Mouse (Mus musculus) hematopoietic stem cell, adult 5-6 weeks (primary cell): ENCODE measurements at regions not wholly inside any gene's neighbourhood (a gene's known extent, or its start where the extent isn't known, plus 50 kb on each side); places are given as distances from the start of the nearest gene placed in this dataset.

Experiments used
- ATAC-seq, 2 experiments: fragments of 125-278 bp in 1 of 2; replicated peaks in 1 of 2; 2 replicates each; pipeline ENCODE4 v1.8.0; 2016 to 2017; ENCODE audit warnings: inconsistent platforms in 2 of 2, mild to moderate bottlenecking in 2 of 2, moderate number of reproducible peaks in 2 of 2, low read depth in 1 of 2, moderate TSS enrichment in 1 of 2; ENCODE audit not compliant: low FRiP score in 2 of 2, poor library complexity in 2 of 2, severe bottlenecking in 2 of 2, insufficient read depth in 1 of 2, low TSS enrichment in 1 of 2

- no peak for ATAC-seq
Observed at GRCm38 (mm10) chr3:121902246-121902645, 50.1 kb upstream of the Arhgap29 start.

DNA sequence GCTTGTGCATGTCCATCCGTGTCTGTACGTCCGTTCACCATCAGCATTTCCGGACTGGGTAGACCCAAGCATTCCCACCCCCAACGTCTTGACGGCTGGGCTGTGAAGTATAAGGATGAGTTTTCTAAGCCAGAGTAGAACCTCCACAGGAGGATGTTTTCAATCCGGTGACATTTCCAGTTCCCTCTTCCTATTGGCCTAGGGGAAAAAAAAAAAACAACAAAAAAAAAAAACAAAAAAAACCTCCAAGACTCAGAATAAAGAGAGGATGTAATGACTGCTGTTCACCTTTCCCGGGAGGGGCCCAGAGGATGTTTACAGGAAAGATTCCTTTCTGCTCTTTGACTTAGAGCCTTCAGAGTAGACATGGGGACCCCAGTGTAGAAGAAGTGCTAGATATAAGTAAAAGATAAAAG lies 51.9 kb upstream of the Arhgap29 start:
- no peak for ATAC-seq

DNA sequence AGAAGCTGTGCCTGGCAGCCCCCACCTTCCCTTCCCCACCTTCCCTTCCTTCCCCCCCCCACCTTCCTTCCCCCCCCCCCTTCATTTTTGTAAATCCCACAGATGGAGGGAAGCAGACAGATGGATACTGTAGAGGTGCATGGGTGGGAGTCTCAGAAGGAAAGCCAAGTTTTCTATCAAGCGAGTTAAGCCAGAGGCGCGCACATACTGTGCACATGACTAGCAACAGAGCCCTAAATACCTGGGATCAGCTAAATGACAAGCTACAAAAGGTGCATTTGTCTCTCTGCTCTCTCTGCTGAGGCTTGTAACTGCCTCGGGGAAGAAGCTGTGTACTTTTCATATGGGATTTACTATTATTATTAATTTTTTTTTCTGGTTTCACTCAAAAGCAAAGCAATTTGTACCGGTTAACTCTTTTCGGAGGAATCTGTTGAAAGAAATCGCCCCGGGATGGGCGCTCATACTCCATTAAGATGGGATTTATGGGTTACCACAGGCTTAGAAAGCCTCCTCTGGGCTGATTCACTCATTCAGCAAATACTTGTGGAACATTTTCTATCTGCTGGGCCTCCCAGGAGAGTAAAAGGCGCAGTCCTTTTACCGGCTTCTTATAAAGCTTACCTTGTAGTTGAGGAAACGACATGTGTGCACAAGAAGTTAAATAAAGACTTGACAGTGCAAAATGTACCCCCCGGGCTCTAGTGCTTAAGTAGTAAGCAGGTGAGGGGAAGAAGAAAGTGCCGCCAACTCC lies 54.3 kb upstream of the Arhgap29 start:
- ATAC-seq: no peak

GRCm38 (mm10) chr3:121893606-121894005 lies 58.7 kb upstream of the Arhgap29 start:
- no peak for ATAC-seq

GRCm38 (mm10) chr3:121892675-121893074 lies 59.7 kb upstream of the Arhgap29 start:
- ATAC-seq: no peak

DNA sequence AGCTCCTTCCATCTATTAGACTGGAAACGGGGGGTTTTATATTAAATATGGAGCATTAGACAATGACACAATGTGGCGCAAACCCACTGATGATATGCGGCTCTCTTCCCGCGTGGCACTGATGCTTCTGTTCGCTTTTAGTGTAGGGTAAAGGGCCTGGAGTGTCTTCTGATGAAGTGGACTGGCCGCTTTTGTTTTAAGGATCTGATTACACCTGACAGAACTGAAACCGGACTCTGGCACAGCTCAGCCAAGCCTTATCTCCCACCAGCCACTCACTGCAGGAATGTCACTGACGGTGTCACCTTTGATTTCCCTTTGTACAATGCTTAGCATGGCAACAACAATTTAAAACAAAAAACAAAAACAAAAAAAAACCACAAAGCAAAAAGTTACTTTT lies 61.0 kb upstream of the Arhgap29 start:
- no peak for ATAC-seq

DNA sequence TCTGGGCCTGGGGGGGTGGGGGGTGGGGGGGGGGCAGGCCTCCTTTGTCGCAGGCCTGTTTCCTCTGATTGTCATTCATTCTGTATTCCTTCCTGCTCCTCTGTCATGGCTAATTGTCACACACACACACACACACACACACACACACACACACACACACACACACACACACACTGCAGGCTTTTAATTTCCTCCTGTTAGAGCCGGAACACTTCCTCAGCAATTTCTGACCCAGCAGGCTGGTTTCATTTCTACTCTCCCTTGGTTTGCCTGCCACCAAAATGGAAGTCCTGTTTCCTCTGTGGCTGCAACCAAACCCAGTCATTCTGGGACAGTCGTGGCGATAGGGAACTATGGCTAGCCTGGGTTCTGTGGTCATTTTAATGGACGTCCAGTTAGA lies 61.8 kb upstream of the Arhgap29 start:
- peak; percentile 55 to 61; a peak in 2 of 4 replicates for ATAC-seq

- no peak for ATAC-seq
Observed at GRCm38 (mm10) chr3:121886870-121887605, 65.3 kb upstream of the Arhgap29 start.

- no peak for ATAC-seq
Observed at GRCm38 (mm10) chr3:121886309-121886708, 66.0 kb upstream of the Arhgap29 start.

- ATAC-seq: no peak
Observed at GRCm38 (mm10) chr3:121885265-121886178, 66.8 kb upstream of the Arhgap29 start.

- ATAC-seq: peak; percentile 58 to 75
Observed at GRCm38 (mm10) chr3:121884328-121885248, 67.8 kb upstream of the Arhgap29 start.

GRCm38 (mm10) chr3:121880355-121880754 lies 65.3 kb upstream of the Abcd3 start:
- no peak for ATAC-seq

- ATAC-seq: no peak
Observed at GRCm38 (mm10) chr3:121875072-121875471, 60.0 kb upstream of the Abcd3 start.

- peak; percentile 89 to 95 for ATAC-seq
Observed at GRCm38 (mm10) chr3:121874576-121874975, 59.5 kb upstream of the Abcd3 start.

DNA sequence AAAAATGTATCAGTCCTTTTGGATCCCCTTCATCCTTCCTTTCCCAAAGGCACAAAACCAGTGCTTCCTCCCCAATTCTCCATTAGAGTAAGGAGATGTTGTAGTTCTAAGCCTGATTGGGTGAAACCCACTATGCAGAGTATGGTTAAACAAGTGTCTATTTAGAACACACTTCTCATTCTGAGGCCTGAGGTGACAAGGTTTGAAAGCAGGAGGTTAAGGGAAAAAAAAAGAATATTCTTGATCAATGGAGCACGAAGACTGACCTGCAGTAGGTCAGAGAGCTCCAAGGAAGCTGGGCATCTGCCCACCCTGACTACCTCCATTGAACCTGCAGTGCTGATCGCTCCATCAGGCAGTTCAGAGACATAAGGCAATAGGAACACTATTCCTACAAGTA lies 58.5 kb upstream of the Abcd3 start:
- ATAC-seq: no peak

GRCm38 (mm10) chr3:121872685-121873084 lies 57.6 kb upstream of the Abcd3 start:
- no peak for ATAC-seq

GRCm38 (mm10) chr3:121871795-121872194 lies 56.7 kb upstream of the Abcd3 start:
- no peak for ATAC-seq
